Mouse (Mus musculus): Measurements from ENCODE around the gene Gm28051.

Gene Gm28051

DNA sequence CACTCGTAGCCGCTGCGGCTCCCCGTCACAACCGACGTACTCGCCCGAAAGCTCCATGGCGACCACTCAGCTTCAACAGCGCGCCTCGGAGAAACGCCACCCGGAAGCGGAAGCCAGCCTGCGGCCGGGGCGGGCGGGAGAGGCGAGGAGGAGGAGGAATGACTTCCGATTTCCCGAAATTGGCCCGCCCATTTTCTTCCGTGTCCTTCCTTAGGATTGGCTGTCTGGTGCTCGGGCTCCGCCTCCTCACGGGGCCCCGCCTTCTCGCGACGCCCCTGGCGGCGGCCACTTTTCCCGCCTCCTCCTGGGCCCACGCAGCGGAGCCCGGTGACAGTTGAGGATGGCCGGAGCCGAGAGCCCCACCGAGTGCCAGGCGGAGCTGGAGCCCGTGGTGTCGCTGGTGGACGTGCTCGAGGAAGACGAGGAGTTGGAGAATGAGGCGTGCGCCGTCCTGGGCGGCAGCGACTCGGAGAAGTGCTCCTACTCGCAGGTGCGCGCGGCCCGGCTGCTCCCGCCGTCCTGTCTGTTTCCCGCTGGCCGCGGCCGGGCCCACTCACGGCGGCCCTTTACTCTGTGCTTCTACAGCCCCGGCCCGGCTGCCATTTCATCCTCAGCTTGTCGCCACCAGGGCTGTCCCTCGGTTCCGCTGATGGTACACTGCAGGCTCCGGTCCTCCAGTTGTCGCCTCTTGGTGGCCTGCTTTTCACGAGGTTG, at the start of gene Gm28051, which contains the start of the genes Gon7 and Ubr7:
Gene Gm28051 (minus strand): TSS at position 77 of the 714 bp plus-strand sequence.
Gene Gon7 (minus strand): TSS at position 115 of the 714 bp plus-strand sequence.
Gene Ubr7 (plus strand): TSS at position 279 of the 714 bp plus-strand sequence.
- peak; percentile 91 to 94 for DNase-seq (ENCODE audit: low spot score in 2 of 2)

DNA sequence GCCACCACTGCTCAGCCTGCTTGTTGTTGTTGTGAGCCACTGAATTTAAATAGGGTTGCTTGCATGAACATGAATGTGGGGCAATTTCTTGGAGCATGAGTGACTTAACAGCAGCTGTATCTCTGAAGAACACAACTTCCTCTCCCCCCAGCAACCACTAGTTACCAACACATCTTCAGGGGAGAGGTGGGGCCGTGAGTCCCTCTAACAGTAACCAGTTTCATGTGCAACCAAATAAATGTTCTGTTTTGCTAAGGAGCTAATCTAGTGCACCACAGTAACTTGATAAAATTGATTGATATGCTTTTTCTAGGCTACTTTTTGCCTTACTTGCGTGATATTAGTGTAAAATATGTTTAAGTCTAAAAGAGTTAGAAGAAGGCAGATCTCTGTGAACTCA, 42.0 kb upstream of the Gm28051 start:
- no peak for DNase-seq (ENCODE audit: low spot score in 2 of 2)

DNA sequence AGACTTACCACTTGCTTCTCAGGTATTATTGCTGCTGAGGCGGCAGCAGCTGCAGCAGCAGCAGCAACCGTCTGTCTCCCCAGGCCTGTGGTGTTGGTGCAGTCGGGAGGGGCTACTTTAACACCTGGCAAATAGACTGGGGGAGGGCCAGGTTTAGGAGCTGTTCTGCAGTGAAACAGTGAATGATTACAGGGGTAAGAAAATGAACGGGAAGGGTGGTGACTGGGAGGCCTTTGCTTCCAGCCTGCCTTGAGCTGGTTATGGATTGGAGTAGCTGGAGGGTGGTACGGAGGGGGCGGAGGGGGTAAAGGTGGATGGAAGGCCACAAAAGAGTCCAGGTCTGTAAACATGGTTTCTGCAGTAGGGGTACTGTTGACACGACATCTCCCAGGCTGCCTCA, 30.4 kb upstream of the Gm28051 start:
- DNase-seq (ENCODE audit: low spot score in 2 of 2): no peak

DNA sequence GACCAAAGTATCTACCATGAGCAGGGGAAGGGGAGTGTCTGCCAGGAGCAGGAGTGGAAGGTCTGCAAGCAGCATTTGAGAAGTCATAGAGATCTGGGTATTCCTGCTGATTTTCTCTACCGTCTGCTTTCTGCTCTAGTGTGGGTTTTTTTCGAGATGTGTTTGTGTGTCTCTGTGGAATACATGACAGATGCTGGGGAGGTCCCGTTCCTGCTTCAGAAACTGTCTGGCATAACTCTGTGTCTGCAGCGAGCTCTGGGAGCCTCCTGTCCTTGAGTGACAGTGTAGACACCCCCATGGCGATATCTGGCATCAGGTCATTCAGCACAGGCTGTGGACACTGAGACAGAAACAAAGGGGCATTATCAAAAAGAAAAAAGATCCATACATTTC, 28.0 kb upstream of the Gm28051 start:
- no peak for DNase-seq (ENCODE audit: low spot score in 2 of 2)

DNA sequence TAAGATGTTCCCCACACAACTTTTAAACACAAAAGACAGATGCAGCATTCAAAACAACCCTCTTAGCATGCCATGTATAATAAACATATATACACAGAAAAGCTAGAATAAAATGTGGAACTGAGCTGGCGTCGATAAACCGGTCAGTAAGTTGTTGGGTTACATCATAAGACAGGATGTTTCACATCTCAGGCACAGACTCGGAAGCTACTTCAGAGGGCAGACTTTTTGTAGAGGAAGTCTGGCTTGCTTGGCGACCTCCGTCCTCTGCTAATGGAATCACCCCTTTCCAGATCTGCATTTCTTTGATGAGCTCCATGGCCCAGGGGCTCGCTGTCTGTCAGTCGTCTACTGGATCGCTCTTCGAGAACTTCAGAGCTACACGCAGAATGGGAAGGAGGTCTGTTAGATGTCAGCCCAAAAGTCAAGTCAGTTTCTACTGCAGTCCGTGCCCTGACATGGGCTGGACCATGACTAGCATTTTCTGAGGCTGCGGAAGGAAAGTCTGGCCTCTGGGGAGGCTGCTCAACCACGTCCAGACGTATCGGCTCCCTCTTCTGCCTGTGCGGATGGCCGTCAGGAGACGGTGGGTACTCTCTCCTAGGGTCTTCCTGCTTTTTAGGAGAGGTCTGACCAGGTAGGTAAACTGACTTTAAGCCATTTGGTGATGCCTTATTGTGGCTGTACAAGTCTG, 27.5 kb upstream of the Gm28051 start:
- no peak for DNase-seq (ENCODE audit: low spot score in 2 of 2)

DNA sequence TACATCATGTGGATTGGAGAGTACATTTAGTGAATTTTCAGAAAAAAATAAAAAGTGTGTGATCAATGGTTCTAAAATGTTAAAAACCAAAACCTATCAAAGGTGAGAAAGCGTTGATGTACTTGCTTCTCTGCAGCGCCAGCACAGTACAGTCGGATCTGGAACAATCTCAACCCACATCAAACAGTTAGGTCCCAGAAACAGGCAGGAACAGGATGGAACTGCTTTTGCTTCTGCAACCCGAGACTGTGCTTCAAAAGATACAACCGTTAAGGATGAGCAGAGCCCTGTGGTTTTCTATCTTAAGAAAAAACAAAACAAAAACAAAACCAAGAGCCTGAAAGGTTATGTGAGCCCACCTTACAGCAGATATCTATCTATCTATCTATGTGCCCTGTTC, 25.3 kb upstream of the Gm28051 start:
- DNase-seq (ENCODE audit: low spot score in 2 of 2): no peak

DNA sequence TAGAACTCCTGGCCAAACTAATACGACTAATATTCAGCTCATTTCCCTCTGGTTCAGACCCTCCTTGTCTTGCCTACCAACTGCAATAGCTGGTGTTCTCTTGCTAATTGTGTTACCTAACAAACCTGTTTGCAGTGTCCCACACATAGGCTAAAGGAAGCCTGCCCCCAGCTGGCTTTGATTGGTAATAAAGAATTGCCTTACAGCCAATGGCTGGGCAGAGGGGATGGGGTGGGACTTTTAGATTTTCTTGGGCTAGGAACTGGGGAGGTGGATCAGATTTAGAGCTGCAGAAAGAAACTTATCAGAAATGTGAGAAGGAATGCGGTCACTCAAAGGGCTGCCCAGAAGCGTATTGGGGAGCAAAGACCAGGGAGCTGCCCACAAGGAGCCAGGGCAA, 21.9 kb upstream of the Gm28051 start:
- DNase-seq (ENCODE audit: low spot score in 2 of 2): peak in 1 of 2 experiments; percentile 9

DNA sequence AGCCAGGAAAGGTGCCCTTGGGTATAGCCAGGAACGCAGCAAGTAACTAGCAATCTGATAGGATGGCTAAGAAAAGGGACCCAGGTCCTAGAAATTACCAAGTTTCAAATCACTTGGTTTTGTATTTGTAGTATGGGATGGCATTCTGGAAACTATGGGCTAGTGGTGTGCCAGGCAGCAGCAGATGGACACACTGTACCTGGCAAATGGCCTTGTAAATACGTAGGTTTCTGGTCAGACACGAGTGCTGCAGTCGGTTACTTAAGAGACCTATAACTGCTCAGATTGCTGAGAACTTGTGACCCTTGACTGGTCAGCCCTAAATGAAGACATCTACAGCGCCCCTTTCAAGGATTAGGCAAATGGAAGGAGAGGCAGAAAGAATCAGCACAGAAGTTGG, 20.6 kb upstream of the Gm28051 start:
- no peak for DNase-seq (ENCODE audit: low spot score in 2 of 2)

DNA sequence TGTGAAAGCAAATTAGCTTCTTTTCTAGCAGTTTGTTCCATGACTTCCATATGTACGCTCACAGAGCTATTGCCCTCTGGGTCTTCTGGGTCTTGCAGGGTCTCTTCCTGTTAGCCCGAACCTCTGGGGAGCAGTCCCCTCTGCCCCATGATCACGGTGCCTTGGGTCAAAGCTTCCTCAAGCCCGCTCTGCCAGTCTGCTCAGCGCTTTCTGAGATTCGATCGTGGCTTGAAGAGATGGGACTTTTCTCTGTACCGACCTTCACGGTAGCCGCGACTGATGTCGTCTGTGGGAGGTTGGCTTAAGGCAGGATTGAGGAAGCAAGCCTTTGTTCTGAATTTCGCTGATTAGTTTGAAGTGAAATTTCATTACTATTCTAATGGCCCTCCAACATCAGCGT, 18.5 kb upstream of the Gm28051 start:
- DNase-seq (ENCODE audit: low spot score in 2 of 2): no peak

DNA sequence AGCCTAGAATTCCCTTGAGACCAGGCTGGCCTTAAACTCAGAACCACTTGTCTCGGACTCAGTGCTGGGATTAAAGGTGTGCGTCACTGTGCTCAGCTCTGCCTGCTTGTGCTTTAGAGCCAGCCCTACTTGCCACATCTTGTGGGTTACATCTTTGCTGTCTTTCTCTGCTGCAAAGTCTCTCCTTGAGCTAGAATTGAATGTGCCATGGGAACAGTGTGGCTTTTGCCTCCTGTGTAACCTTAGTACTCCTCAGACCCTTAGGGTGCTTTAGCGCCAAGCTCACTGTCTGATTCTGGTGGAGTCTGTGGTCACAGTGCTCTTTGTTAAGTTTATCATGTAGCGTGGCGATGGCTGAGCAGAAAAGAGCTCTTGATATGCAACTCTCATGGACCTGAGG, 15.1 kb upstream of the Gm28051 start:
- DNase-seq (ENCODE audit: low spot score in 2 of 2): no peak

DNA sequence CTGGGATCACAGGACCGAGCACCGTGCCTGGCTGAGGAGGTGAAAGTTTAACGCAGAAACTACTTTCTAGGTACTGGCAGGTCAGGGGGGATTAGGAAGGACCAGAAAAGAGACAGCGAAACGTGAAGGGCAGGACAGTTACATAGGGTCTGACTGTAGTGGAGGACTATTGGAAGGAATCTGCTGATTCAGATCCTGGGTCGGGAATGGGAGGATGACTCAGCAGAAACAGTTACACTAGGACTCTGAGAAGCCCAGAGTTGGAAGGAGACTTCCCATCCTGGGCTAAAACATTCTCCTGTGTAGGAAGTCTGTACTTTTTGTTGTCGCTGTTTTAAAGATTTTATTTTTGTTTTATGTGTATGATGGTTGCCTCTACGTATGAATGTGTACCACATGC, 14.0 kb upstream of the Gm28051 start:
- DNase-seq (ENCODE audit: low spot score in 2 of 2): no peak

DNA sequence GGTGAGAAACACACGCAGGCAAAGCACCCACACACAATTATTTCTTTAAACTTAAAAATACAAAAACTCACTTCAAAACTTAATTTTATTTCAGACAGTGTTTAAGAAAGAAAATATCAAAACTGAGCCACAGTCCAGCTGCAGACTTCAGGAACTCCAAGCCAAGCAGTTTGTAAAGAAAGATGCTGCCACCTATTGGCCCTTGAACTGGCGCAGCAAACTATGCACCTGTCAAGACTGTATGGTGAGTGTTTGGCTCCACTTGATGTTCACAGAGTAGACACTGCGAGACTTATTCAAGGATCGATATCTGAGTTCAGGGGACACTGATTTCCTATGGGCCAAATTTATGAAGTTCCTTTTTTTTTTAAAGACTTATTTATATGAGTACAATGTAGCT, 11.4 kb upstream of the Gm28051 start:
- peak in 1 of 2 experiments; percentile 16 for DNase-seq (ENCODE audit: low spot score in 2 of 2)

DNA sequence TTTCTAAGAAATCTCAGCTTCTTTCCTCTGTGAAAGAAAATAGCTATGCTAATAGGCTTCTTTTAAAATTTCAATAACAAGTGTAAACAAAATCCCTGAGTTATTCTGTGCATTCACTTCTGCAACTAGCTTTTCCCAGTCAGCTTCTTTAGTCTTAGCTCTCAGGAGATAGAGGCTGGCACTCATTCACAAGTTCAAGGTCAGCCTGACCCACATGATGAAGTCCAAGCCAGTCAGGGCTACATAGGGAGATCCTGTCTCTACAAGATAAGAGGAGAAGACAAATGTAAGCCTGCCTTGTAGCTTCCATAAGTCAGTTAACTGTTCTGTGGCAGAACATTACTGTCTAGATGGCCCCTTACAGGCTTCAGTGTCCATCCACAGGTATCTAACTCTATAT, 6.1 kb upstream of the Gm28051 start:
- DNase-seq (ENCODE audit: low spot score in 2 of 2): no peak

DNA sequence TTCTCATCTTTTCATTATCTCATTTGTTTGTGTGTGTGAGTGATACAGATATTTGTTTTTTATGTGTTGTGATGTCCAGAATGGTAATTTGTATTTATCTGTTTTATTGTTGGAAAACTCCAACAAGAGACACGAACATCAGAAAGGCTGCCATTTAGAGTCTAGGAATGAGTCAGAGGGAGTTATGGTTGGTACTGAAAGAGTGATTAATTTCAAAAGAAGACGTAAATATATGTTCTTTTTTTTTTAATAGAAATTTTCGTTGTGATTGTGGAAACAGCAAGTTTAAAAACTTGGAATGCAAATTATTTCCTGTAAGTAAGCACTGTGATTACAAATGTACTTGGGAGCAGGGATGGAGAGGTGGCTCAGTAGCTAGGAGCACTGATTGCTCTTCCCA, 4.1 kb upstream of the Gm28051 start:
- DNase-seq (ENCODE audit: low spot score in 2 of 2): no peak

DNA sequence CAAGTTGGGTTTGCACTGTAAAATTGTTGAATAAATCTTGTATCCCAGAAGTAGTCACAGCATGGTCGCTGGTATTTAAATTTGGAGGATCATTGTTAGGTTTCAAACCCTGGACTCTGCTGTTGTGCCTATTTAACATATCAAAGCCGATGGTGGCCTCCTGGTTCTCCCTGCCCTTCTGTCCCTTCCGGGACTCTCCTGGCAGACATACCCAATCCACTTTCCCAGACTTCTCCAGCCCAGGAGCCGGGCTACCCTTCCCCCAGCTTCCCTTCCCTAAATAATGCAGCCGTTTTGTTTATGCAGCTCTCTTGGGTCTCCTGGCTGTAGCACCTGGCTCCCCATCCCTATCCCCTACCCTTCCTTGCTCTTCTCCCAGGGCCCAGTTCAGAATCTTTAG, 1.4 kb upstream of the Gm28051 start:
- DNase-seq (ENCODE audit: low spot score in 2 of 2): no peak

DNA sequence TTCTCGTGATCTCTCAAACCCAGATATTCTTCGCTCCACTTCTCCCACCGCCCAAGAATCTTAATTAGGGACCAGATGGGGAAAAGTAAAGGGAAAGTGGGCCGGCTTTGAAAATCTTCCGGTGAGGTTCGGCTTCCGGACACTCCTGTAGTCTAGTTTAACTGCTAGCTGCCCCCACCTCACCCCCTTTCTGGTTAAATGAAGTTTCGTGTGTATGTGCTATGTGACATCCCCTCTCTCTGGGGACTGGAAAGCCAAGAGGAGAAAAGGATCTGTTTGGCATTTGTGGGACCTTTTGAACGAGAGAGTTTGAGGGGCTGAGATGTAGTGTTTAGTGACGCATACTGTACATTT, 815 bp upstream of the Gm28051 start, which contains the start of gene Gm20604:
Gene Gm20604 (minus strand): TSS at position 270 of the 354 bp plus-strand sequence.
- DNase-seq (ENCODE audit: low spot score in 2 of 2): peak in 1 of 2 experiments; percentile 12

DNA sequence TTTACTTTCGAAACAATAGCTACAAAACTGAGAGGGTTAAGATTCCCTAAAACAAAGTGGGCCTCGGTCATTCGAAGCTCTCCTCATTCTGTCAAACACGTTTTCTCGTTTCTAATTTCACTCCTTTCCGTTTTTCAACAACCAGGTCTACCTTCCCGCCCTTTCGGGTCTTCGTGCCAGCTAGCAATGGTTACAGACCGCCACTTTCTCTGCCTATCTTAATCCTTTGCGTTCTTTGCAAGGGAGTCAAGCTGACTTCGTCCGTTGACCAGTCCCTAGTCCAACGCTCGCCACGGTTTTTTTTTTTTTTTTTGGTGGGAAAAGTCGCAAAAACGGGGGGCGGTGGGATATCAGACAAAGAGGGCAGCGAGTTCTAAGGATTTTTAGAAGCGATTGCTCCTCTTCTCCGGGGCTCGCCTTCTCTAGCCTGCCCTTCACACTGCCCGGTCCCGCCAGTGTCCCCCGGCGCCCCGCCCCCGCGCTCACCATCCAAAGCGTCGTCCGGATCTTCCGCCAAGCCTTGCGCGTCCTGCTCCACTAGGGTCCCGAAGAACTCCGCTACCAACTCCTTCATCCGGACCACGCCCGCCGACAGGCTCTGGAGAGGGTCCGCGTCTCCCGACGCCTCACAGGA, 393 bp downstream of the Gm28051 start:
- DNase-seq (ENCODE audit: low spot score in 2 of 2): no peak

DNA sequence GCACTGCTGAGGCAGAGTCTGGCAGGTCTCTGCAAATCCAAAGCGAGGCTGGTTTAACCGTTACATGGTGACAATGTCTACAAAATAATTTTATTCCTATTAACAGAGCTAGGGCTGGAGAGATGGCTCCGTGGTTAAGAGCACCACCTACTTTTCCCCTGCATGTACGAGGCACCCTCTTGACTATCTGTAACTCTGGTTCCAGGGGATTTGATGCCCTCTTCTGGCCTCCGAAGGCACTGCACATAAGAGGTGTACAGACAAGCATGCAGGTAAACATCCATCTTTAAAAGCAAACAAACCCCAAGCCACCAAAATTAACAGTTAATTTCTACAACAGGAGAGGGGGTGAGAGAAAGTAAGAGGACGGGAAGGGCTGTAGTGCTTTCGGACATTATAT, 1.3 kb downstream of the Gm28051 start:
- peak; percentile 55 to 70 for DNase-seq (ENCODE audit: low spot score in 2 of 2)

DNA sequence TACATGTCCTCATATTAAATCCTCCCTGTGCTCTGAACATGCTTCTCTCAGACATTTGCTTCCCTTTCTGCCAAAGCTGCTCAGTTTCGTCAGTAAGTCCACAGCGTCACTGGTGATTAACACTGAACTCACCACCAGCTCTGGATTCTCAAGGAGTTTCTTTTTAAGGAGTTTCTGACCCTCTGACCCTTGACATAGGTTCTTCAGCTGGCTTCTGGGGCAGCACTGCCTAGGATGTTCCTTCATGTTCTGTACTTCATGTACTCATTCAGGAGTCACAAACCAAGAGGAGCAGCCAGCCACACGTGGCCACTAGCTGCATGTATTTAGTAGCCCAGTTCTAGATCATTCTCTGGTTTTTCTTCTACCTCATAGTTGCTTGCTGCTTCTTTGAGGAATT, 9.3 kb downstream of the Gm28051 start:
- DNase-seq (ENCODE audit: low spot score in 2 of 2): no peak

DNA sequence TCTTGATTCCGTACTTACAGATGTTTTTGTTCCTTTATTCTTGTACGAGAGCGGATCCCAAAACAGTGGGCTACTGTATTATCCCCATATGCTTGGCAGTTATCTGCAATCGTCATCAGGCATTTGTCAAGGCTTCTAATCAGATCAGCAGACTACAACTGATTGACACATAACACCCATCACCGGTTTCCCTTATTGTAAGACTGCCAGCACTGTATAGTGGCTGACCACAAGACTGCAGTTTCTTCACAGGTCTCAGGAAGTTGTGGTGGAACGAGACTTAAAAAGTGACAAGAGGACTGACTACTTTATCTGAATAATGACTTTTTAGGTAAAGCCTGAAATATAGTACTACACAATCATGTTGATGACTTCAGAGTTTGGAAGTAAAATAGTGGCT, 12.7 kb downstream of the Gm28051 start:
- DNase-seq (ENCODE audit: low spot score in 2 of 2): peak; percentile 72 to 78

DNA sequence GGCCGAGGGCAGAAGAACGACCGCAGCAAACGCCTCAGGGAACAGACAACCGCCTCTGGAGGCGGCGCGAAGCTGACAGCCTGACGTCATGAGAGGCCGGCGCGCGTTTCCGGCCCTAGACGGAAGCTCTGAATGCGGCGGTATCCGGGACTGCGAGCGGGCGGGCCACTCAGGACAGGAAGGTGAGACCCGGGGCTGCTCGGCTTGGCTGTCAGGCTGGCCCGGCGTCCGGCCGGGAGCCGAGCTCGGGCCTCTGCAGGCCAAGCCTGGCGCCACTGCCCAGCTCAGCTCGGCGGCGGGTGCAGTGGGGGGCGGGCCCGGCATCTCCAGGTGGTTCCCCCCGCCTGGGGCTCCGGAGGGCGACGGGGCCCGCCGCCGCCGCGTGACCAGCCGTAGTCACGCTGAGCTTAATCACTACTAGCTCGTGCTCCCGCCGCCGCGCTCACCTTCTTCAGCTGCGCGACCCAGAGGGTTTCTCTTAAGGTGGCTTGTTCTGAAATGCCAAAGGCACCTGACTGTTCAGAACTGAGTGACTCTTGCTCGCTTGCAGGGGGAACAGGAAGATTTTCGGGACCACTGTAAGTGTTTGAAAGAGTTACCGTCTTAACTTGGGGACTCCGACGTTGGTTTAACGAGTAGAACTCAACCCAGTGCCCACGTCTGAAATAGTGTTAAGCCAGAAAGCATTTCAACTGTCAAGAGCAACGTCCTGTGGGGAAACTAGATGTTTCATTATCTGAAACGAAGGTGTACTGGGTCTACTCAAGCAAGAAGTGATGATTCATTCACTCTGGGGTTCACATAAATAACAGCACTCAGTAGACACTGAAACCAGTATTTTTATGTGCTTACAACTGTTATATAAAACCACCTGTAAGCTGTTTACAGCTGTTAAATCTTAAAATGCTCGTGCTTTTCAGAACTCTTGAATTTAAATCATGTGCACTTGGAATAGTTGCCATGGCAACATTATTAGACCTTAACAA, 13.7 kb downstream of the Gm28051 start, which contains the start of the genes Moap1 and Tmem251:
Gene Moap1 (minus strand): TSS at position 73 of the 986 bp plus-strand sequence.
Gene Tmem251 (plus strand): TSS at position 174 of the 986 bp plus-strand sequence.
- DNase-seq (ENCODE audit: low spot score in 2 of 2): peak; percentile 88 to 92
